Mouse (Mus musculus) G1E-ER4 (cell line): ENCODE measurements around the gene Arhgef17. TPM values are rescaled to one million over a fixed set of nuclear protein-coding genes. Genes with fewer than 3 reads are reported as not detected.

Experiments
- GATA1 ChIP-seq: IDR thresholded peaks from one replicate; pipeline ENCODE4 v1.8.0; 2012; ENCODE audit warnings: low read length, inconsistent platforms
- polyA plus RNA-seq: library from polyadenylated mRNA; stranded (reverse); fragments of >175 nt; gene quantifications from 2 replicates; pipeline ENCODE4 v1.2.3, GENCODE M21; 2012

The Arhgef17 gene
- polyA plus RNA-seq: not detected in 2 replicates

DNA sequence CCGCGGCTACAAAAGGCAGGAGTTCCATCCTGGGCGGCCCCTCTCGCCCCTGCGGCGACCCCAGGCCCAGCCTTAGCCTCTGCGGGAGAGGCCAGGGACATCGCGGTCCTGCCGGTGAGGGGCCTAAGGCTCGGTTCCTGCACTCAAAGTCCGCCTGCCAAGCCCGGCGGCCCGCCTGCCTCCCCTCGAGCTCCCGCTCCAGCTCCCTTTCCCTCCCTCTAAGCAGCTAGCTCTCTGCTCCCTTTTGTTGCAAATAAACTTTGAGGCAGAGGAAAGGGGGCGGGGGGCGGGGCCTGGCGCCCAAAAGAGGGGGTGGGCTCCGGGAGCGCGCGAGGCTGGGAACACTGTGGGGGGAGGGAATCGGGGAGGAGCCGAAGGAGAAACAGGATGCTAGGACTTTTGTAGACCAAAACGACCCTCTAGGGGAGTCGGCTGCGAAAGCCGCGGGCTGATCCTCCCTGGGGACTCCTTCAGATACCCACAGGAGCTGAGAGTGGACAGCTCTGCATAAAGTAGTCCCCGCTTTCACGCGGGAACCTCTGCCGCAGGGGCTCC, at the start of gene Arhgef17:
Gene Arhgef17, minus strand, starts transcription at position 182 of the 555 bp plus-strand sequence.
- no peak for TF ChIP-seq GATA1

DNA sequence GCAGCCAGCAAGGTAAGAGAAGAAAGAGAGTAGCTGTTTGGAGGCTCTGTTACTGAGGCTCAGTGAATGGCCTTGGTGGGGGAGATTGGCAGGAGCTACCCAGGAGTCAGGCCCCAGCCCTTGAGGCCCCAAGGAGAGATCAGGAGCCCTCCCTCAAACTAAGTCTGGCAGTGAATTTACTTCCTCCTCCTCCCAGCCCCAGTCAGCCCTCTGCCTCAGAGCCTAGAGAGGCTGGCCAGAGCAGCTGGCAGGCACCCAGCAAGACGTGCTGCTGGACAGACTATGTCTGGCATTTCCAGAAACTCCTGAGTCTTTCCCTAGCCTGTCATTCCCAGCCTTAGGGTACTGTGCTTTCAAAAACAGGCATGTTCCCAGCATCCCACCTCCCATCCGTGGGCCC, 47.3 kb upstream of the Arhgef17 start:
- TF ChIP-seq GATA1: no peak

DNA sequence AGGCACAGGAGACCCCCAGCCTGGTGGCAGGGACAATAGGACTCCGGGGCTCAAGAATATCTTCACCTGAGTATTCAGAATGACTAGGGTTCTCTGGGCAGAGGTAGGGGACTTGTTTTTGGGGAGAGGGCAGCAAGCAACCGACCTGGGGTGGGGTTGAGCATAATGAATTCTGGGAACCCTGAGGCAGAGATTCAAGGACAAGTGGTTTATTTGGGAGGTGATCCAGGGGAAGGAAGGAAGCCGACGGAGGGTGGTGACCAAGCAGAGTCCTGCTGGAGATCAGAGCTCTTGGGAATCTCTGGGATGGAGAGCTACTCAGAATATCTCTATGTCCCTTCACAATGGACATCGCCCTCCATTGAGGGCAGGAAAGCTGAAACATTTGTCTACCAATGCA, 46.3 kb upstream of the Arhgef17 start:
- no peak for TF ChIP-seq GATA1

DNA sequence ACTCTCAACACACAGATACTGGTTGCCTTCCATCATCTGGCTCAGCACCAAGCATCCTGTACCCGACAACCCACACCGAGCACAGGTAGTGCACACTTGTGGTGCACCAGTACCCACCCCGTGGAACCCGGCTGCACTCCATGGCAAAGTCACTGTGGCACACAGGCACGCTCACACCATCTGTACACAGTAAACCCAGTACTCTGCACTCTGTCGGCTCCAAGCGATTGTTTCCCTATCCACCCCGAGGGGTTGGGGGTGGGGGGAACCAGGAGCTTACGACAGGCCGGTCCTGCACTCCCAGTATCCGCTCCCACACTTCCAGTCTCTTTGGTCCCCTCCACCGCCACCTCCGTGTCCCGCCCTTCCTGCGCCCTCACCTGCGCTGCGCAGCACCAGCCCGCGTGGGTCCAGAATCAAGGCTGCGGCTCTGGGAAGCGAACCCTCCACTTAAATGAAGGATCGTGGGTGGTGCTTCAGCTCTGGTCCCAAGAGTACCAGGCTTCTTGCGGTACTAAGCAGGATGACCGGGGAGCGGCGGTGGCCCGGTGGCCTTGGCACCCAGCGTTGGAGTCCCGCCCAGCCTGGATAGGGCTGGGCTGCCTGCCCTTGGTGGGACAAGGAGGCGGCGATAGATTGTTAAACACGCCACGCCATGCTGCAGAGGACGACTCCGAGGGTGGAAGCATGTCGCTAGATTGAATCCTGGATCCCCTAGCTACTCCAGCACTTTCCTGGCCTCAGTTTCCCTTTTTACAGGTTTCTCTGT, 42.4 kb upstream of the Arhgef17 start, which contains the start of gene P2ry6:
Gene P2ry6, minus strand, starts transcription at position 515 of the 769 bp plus-strand sequence.
- no peak for TF ChIP-seq GATA1

DNA sequence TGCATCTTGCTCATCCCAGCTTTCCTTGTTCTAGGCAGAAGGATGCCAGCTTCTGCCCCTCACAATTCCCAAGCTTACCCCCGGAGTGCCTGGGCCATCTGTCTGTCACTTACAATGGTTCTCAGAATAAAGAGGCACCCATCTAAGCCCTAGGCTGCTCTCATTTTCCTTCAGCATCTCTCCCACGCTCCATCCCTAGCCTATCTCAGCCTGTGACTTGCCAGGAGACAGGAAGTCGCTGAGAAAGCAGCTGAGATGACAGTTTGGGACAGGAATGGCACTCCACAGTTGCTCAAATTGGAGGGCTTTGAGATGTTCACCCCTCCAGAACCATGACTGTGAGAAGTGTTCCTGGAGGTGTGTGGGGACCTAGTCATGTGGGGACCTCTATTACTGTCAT, 41.0 kb upstream of the Arhgef17 start:
- TF ChIP-seq GATA1: no peak

DNA sequence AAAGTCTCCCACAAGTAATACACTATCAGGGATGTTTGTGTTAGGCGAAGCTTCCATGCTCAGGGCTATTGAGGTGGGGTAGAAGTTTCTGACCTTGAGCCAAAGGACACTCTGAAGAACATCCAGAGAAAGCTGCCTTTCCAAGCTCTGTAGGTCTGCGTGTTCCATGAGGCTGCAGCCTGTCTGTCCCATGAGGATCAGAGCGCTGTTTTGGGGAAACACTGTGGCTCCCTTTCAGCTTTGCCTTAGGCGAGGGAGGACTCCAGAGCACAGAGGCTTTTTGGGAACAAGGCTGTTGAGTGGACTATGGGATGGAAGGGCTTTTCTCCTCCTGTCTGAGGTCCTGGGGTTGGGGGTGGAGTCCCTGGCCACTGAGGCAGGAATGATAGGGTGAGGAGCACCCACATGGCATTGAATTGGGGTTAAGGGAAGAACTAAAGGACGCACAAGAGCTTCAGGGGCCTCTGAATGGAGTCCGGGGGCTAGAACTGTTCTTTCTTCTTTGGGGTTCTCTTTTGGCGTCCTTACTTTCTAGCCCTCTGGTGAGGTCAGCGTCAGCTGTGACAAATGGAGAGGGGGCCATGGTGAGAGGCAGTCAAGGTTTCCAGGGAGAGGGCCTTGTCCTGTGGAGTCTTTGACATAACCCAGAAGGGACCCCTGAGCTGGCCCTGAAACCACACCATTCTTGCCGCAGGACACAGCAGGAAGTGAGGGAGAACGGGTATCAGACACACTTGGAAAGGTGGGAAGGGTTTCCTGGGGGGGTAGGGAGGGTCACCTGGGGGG, 37.2 kb upstream of the Arhgef17 start:
- TF ChIP-seq GATA1: no peak

DNA sequence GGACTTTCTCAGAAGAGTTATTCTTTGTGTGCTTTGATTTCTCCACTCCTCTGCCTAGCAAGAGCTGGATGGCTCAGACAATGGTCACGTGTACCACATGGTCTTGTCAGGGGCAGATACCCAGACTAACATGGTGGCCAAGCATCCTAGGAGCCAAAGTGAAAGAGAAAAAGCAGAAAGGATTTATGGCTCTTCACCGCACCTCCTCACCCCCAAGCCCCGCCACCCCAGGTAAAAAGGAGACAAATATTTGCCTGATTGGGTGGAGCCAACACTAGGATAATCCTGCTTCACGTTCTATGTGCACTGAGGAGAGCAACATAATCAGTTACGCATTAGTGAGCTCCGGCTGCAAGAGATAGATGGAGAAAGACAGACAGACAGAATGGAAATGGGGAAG, 36.5 kb upstream of the Arhgef17 start:
- TF ChIP-seq GATA1: no peak

DNA sequence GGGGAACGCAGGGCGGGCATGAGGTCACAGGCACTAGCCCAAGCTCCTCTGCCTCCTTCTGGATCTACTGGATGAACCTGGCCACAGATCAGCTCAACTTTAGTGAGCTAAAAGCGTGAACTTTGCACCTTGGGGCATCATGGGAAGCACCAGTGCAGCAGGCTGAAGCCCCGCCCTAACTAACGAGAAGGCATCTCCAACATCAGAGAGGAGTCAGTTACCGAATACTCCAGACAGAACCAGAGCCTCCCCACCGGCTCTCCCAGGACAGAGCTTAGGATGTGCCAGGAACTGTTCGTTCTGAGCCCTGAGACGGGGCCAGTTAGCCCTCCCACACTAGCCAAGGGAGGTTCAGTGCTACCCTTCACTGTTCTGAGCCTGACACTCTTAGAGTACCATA, 35.9 kb upstream of the Arhgef17 start:
- no peak for TF ChIP-seq GATA1

DNA sequence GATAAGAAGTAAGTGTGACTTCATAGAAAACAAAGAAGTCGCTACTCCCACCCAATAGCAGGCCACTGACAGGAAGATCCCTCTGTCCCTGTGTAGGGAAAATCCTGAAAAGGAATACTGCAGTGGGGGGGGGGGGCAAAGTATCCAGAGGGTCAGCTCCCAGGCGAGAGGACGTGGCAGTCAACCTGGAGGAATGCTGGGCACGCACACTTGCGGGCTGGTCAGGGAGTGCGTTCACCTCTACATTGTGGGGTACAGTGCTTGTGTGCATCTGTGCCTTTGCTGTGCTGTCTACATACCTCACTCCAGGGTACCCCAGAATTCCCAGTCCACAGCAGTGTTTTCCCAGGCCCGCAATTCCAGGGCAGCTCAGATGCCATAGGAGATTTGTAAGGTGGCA, 34.1 kb upstream of the Arhgef17 start:
- no peak for TF ChIP-seq GATA1

DNA sequence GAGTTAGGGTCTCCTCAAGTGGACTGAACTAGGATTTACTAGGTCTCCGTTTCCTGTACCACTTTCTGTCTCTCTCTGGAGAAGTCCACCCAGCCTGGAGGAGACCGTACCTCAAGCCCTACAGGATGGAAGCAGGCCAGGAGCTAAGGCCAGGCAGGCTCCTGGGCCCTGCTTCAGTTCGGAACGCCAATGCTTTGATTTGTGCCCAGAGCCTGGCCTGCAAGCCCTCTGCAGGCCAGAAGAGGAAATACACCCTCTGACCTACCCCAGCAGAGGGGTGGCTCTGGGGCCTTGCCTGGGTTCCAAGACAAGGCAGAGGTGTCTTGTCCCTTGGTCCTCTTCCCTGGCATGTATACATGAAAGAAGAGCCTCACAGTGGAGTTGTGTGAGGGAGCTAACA, 33.2 kb upstream of the Arhgef17 start:
- no peak for TF ChIP-seq GATA1

DNA sequence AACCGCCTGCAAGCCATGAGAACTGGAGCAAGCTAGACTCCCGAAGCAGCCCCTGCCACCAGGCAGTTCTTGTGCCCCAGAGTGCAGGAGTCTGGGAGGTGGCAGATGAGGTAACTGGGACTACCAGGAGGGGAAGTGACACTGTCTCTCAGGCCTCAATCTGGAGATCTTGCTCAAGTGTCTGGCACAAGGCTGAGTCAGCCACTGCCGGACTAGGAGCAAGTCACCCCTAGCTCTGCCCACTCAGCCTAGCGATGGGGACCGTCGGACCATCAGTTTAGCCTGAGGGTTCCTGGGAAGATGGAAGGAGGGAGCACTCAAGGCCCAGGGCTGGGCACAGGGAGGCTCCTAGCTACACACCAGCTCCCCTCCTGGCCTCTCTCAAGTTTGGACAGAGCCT, 32.3 kb upstream of the Arhgef17 start:
- TF ChIP-seq GATA1: no peak

DNA sequence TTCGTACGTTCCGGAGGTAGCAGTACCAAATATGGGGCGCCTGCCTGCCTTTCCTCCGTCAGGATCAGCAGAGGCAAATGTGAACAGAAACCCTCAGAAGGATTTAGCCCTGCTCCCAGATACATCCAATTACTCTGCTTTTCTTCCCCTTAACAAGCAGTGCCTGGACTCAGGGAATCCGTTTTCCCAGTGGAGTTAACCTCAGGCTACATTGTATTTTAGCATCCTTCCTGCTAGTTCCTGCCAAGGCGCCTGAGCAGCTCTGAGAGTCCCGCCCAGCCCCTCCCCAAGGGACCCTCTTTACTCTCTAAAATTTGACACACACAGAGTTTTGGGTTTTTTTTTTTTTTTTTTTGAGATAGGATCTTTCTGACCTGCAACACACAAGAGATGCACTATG, 31.5 kb upstream of the Arhgef17 start:
- TF ChIP-seq GATA1: no peak

DNA sequence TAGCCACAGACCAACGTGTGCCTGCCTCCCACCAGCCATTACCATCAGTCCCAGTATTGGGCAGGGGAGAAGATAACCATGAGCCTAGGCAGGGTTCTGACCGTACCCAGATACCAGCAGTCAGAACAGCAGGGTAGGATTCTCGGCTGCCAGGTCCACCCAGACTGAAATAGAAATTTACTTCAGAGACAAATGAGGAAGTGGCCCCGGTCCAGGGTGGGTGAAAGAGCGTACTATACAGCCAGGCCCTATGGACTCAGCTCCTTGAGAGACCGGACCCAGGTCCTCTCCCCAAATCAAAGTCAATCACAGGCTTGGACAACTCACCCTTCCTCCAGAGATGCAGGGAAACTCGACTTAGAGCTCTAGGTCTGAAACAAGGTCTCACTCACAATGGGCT, 29.2 kb upstream of the Arhgef17 start:
- no peak for TF ChIP-seq GATA1

DNA sequence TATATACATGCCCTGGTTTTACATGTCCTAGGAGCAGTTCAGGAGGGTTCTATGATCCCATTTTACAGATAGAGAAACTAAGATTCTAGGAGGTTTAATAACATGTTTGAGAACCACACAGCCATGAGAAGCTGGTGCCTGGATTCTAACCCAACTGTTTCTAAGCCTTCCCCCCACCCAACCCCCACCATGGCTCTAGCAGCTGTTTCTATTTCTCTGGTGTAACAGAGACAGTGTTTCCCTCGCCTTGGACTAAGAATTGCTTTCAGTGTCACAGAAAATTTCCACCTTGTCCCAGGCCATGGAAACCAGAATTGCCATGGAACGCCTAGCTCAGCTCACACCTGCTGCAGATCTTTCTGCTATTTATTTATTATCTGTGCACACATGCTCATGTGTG, 28.6 kb upstream of the Arhgef17 start:
- no peak for TF ChIP-seq GATA1

DNA sequence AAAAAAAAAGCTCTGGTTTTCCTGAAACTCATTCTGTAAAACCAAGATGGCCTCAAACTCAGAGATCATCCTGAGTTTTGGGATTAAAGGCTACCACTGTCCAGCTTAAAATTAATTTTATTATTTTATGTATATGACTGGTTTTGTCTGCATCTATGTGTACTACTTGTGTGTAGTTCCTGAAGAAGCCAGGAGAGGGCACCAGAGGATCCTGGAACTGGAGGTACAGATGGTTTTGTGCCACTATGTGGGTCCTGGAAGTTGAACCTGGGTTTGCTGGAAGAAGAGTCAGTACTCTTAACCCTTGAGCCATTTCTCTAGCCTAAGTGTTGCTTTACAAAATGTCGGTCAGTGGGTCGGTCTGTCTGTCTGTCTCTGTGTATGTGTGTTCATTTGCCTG, 26.5 kb upstream of the Arhgef17 start:
- TF ChIP-seq GATA1: no peak

DNA sequence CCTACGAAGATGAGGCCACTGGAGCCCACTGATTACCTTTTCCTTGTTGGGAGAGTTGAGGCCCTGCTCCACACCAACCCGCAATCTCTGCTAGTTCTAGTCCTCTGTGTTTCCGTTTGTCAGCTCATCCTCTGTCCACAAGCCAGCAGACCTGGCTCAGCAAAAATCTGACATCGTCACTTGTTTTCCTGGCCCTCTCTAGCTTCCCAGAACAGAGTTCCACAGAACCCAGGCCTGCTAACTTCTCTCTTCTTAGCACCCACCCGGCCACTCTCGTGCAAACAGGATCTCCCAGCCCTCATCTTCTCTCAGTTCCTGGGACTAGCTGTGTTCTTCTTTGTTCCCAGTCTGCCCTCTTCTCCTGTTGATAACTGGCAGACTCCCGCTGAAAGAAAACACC, 20.8 kb upstream of the Arhgef17 start:
- TF ChIP-seq GATA1: no peak

DNA sequence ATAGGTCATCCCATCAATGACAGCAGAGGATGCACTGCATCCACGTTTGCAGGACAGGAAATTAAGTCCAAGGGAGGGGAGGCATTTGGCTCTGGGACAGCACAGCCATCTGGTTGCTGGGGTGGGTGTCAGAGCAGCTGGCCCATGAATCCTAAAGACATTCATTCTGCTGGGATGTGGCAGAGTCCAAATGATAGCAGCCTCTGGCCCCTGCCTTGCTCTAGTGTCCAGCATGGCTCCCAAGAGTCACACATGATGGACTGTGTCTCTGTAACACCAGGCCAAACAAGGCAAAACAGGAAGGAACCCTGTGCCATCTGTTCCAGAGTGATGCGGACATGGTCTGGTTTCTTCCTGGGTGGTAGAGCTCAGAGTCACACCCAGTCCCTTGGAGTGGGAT, 20.0 kb upstream of the Arhgef17 start:
- no peak for TF ChIP-seq GATA1
